Mouse (Mus musculus) testis, adult 2 months (tissue): ENCODE results near the gene Tbcc.

Experiments used
- CTCF ChIP-seq: fragments of 200-500 bp; IDR thresholded peaks from 2 replicates; pipeline ENCODE4 v1.5.1; 2012; ENCODE audit warnings: low read depth, mild to moderate bottlenecking, inconsistent platforms, low read length, moderate library complexity; ENCODE audit not compliant: control insufficient read depth, insufficient read depth, insufficient replicate concordance
- POLR2A ChIP-seq: fragments of 200-500 bp; IDR thresholded peaks from 2 replicates; pipeline ENCODE4 v1.6.1; 2012; ENCODE audit warnings: low read depth, mild to moderate bottlenecking, inconsistent platforms, low read length, moderate library complexity; ENCODE audit not compliant: control insufficient read depth

DNA sequence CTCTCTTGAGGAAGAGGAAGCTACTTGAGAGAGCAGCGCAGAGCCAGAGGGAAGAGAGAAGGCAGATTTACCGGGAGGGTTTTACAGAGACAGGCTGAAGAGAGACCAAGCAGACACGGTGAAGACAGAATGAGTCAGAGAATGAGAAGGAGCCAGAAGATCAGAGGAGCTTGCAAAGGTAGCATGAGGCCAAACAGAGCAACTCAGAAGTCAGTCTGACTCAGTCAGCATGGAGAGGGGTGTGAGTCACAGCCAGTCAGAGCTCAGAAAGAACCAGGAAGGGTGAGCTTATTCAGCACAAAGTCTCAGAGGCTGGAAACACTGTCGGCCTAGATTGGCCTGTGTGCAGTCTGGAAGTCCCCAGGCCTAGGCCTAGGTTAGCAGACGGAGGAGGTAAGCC lies 42.5 kb downstream of the Tbcc start:
- TF ChIP-seq CTCF (no peak), POLR2A (no peak)
